Mouse (Mus musculus) common myeloid progenitor, adult 5-6 weeks (primary cell): ENCODE results near the gene Il17rd. TPM values are rescaled to one million over a fixed set of nuclear protein-coding genes. Genes with fewer than 3 reads are reported as not detected.

Experiments used
- ATAC-seq: replicated peaks from 2 replicates; pipeline ENCODE4 v1.8.0; 2016; ENCODE audit warnings: low read depth, mild to moderate bottlenecking, moderate TSS enrichment, inconsistent platforms; ENCODE audit not compliant: poor library complexity, severe bottlenecking
- total RNA-seq: library from RNA; stranded (forward); fragments of 200-1000, 187-1606 nt; gene quantifications from 2 replicates; pipeline ENCODE4 v1.2.3, GENCODE M21; 2017

The Il17rd gene
- total RNA-seq, 1 experiment from 2014 or later, result not detected

- ATAC-seq, result no peak
Observed at GRCm38 (mm10) chr14:27081536-27082275, 43.0 kb downstream of the Il17rd start.

GRCm38 (mm10) chr14:27085471-27085870 is 46.7 kb downstream of the Il17rd start:
- ATAC-seq, result peak; percentile 65; the same call in 1 of the 2 replicates

- no peak for ATAC-seq
Observed at GRCm38 (mm10) chr14:27085999-27086398, 47.3 kb downstream of the Il17rd start.

DNA sequence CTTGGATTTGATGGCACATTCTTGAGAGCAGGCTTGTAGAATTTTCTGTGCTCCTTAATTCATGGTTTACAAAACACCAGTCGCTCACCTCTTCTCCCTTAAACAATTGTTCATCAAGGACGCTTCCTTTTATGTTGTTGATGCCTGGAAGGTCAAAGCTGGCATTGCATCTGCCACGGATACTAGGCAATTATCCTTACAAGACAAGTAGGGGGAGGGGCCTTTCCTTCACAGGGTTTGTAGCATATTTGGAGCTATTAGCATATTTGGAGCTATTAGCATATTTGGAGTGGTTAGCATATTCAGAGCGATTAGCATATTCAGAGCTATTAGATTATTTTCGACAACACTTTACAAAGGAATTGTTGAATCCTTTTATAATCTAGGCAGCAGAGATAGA is 55.5 kb downstream of the Il17rd start:
- no peak for ATAC-seq

- ATAC-seq, result no peak
Observed at GRCm38 (mm10) chr14:27096133-27096532, 57.4 kb downstream of the Il17rd start.

GRCm38 (mm10) chr14:27096779-27097178 is 58.0 kb downstream of the Il17rd start:
- ATAC-seq, result peak; percentile 95

GRCm38 (mm10) chr14:27101735-27102134 is 63.0 kb downstream of the Il17rd start:
- no peak for ATAC-seq

GRCm38 (mm10) chr14:27102720-27103119 is 64.0 kb downstream of the Il17rd start:
- ATAC-seq, result no peak

DNA sequence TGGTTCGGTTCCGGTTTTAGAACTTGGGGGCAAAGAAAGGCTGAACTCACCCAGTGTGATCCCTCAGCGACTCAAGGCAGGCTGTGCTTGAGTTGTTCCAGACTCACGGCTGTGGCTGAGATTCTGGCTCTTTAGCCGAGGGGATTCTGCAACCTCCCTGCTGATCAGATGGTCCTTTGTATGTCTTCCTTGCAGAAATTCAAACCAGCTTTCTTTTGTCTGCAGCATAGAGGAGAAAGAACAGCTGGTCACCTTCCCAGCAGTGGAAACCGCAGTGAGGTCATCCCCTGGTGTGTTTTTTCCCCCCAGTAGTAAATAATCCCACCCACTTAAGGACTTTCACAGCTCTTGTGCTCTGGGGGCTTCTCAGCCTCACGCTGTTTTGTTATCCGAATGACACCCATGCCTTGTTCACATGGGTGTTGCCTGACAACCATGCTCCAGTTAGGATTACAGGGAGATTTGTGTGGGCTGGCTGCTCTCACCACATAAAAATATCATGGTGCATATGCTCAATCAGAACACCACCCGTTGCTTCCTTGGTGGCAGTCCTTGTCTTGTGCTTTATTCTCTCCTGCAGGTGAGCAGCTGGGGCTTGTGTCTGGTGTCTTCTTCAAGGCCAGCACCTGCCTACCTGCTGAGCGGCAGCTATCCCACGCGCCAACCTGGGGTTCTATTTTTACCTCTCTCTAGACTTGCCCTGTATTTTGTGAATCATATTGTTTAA is 67.2 kb downstream of the Il17rd start:
- no peak for ATAC-seq

GRCm38 (mm10) chr14:27108748-27109504 is 70.2 kb downstream of the Il17rd start:
- peak; percentile 36; the same call in 1 of the 2 replicates for ATAC-seq

GRCm38 (mm10) chr14:27114362-27115274 is 75.9 kb downstream of the Il17rd start, which contains the start of gene Arhgef3:
TSS of gene Arhgef3 (plus strand) at chr14:27114899.
- ATAC-seq, result peak; percentile 64

DNA sequence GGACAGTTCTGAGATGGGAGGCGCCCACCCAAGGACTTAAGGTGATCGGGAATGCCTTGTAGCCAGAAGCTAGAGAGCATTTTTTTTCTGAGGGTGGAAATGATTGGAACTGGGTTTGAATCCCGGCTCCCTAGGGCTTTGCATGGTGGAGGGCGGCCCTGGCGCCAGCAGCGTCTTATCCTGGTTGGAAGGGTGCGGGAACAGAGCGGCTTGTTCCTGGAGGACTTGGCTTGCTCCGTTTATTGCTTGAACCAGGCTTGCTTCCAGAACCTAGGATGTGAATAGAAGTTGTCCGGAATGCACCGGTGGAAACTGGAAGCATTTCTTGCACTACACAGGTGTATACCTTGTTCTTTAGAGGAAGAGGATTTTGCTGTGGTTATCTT is 76.5 kb downstream of the Il17rd start:
- ATAC-seq, result no peak

DNA sequence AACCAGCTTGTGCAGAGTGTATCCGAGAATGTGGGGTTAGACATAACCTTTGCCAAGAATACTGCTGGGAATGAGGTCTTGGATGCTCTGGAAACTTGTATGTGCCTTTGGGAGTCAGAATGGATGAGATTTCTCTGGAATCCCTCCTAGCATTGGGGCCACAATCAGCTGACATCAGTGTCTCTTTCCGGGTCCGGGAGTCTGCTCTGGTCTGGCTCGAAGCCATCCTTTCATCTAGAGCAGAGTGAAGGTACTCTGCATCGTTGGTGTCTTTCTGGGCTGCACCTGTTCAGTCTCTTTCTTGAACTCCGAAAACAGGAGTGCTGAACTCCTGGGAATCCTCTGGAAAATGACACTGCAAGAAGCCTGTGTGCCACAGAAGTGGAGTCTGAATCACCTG is 77.2 kb downstream of the Il17rd start:
- ATAC-seq, result no peak

DNA sequence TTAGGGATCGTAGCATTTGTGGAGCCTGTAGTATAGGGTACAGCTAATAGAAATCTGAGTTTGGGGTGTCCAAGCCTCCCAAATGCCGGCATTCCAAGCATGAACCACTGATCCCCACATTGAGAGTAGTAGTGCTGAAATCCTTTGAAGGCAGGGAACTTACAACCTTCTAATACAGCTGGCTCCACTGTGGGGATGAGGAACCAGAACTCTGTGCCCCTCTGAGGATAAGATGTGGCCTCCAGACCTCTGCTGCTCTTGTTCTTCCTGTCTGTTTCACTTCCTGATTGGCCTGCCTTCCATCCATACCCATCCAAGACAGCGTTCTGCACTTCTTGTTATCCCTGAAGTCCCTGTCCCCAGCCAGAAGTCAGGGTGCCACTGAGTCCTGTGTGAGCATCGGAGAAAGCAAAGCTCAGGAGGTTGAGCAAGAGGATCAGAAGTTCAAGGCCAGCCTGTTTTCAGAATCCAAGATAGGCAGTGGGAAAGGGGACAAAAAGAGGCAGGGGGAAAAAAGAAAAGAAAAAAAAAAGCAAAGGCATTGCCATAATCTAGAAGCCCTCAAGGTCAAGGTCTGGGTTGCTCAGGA is 77.9 kb downstream of the Il17rd start:
- ATAC-seq, result 0 out of 2 replicates have a peak, but pooled peaks have one; percentile 16

- no peak for ATAC-seq
Observed at GRCm38 (mm10) chr14:27118546-27118945, 79.8 kb downstream of the Il17rd start.

GRCm38 (mm10) chr14:27122646-27123045 is 83.9 kb downstream of the Il17rd start:
- no peak for ATAC-seq

GRCm38 (mm10) chr14:27123543-27123942 is 84.8 kb downstream of the Il17rd start:
- peak; percentile 90 for ATAC-seq

- no peak for ATAC-seq
Observed at GRCm38 (mm10) chr14:27130031-27130430, 91.3 kb downstream of the Il17rd start.

- ATAC-seq, result no peak
Observed at GRCm38 (mm10) chr14:27130676-27131075, 91.9 kb downstream of the Il17rd start.
